Mouse (Mus musculus) embryo, embryonic 11 days (tissue): ENCODE results near the gene Dtl.
"Not testable (repeated sequence)": the region's sequence is repeated elsewhere in the genome, so short reads cannot be mapped to it uniquely, and the experiment has no call there.

Experiments used
- DNase-seq: peaks from one replicate; pipeline ENCODE4 v3.0.0-alpha.2; 2015

Dtl gene

GRCm38 (mm10) chr1:191517969-191518368, 57.4 kb downstream of the Dtl start:
- DNase-seq: no peak

GRCm38 (mm10) chr1:191517056-191517455, 58.3 kb downstream of the Dtl start:
- no peak for DNase-seq

- DNase-seq: not testable (repeated sequence)
Measured at GRCm38 (mm10) chr1:191516351-191516750, 59.0 kb downstream of the Dtl start.

GRCm38 (mm10) chr1:191513195-191513594, 62.1 kb downstream of the Dtl start:
- no peak for DNase-seq

GRCm38 (mm10) chr1:191512383-191512782, 63.0 kb downstream of the Dtl start:
- DNase-seq: no peak

- DNase-seq: no peak
Measured at GRCm38 (mm10) chr1:191511503-191511902, 63.8 kb downstream of the Dtl start.

GRCm38 (mm10) chr1:191509865-191510264, 65.5 kb downstream of the Dtl start:
- DNase-seq: no peak

- no peak for DNase-seq
Measured at GRCm38 (mm10) chr1:191509131-191509530, 66.2 kb downstream of the Dtl start.

GRCm38 (mm10) chr1:191506791-191507190, 68.6 kb downstream of the Dtl start:
- DNase-seq: no peak

- no peak for DNase-seq
Measured at GRCm38 (mm10) chr1:191499666-191500065, 75.7 kb downstream of the Dtl start.

- DNase-seq: no peak
Measured at GRCm38 (mm10) chr1:191498271-191498955, 76.9 kb downstream of the Dtl start.

- DNase-seq: no peak
Measured at GRCm38 (mm10) chr1:191496676-191497075, 78.7 kb downstream of the Dtl start.

GRCm38 (mm10) chr1:191495051-191495467, 80.3 kb downstream of the Dtl start:
- no peak for DNase-seq

- DNase-seq: no peak
Measured at GRCm38 (mm10) chr1:191494303-191494655, 81.1 kb downstream of the Dtl start.

- DNase-seq: no peak
Measured at GRCm38 (mm10) chr1:191493476-191494302, 81.7 kb downstream of the Dtl start.

GRCm38 (mm10) chr1:191490446-191490845, 84.9 kb downstream of the Dtl start:
- no peak for DNase-seq
